Mouse (Mus musculus): ENCODE measurements around the gene Zbtb7b.

- no peak for TF ChIP-seq CTCF (IDR thresholded peaks at IDR 0.05; ENCODE audit: borderline replicate concordance, control insufficient read depth, extremely low read depth, insufficient read depth, low read length, poor library complexity)
- no peak for TF ChIP-seq POLR2A (IDR thresholded peaks at IDR 0.05; ENCODE audit: control insufficient read depth, extremely low read depth, insufficient read depth, low read length, poor library complexity)
These were observed 51.3 kb downstream of the Zbtb7b start for GRCm38 (mm10) chr3:89343279-89343678.

Measured in thymus, adult 2 months (tissue).